Mouse (Mus musculus) erythroblast, adult 5-6 weeks (primary cell): ENCODE results near the gene Tle3. TPM values are rescaled to one million over a fixed set of nuclear protein-coding genes. Genes with fewer than 3 reads are reported as not detected.

Source experiments
- ATAC-seq: replicated peaks from 2 replicates; pipeline ENCODE4 v1.8.0; 2016; ENCODE audit warnings: moderate number of reproducible peaks, mild to moderate bottlenecking, moderate TSS enrichment, inconsistent platforms; ENCODE audit not compliant: poor library complexity, low FRiP score, severe bottlenecking
- total RNA-seq, 2 experiments: library from RNA; stranded (forward) in 1 of 2; stranded (reverse) in 1 of 2; fragments of 150-400 nt in 1 of 2; fragments of 200-764, 138-1000 nt in 1 of 2; gene quantifications; 2 replicates each; pipeline versions ENCODE4 v1.2.3 to v1.2.4; 2015 to 2017; ENCODE audit warnings: low replicate concordance in 2 of 2

Gene Tle3
- total RNA-seq (2015; ENCODE audit: low replicate concordance) = 10.8 and 24.0 TPM in 2 replicates
- 11.6 and 16.6 TPM in 2 replicates for total RNA-seq (2017; ENCODE audit: low replicate concordance)

GRCm38 (mm10) chr9:61371755-61372509 lies at the start of gene Tle3:
Tle3 (plus strand) TSS chr9:61372366.
- ATAC-seq = peak; percentile 83

DNA sequence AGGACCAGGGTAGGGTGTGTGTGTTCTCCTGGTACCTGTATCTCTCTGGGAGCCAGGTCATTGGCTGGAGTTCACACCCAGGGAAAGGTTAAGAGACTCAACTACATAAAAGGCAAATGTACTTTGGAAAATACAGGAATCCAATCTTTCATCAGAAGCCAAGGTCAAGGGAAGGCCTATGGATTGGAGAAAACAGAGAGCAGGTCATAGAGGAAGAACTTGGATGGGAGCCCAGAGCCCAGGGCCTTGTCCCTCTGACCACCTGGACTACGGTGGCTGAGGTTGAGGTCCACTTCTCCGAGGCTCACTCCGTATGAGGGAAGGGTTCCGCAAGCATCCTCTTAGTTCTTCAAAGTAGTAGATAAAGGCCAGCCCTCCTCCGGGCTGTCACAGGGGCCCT lies 48.9 kb upstream of the Tle3 start:
- ATAC-seq = no peak

- no peak for ATAC-seq
Observed at GRCm38 (mm10) chr9:61323879-61324278, 48.3 kb upstream of the Tle3 start.

DNA sequence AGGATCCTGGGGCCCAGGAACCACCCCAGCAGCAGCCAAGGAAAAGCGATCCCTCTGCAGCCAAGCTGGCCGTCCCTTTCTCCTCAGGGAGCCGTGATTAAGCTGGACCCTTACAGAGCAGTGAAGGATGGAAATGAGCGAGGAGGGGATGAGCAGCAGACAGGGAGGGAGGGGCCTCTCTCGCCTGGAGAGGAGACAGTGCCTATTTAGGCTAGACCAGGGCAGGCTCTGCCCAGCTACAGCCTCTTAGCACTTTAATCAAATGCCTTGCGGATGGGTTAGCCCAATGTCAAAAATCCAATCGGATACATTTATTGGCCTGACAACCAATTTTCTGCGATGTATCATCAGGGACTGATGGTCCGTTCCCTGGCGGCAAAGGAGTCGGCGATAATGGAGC lies 47.8 kb upstream of the Tle3 start:
- no peak for ATAC-seq

DNA sequence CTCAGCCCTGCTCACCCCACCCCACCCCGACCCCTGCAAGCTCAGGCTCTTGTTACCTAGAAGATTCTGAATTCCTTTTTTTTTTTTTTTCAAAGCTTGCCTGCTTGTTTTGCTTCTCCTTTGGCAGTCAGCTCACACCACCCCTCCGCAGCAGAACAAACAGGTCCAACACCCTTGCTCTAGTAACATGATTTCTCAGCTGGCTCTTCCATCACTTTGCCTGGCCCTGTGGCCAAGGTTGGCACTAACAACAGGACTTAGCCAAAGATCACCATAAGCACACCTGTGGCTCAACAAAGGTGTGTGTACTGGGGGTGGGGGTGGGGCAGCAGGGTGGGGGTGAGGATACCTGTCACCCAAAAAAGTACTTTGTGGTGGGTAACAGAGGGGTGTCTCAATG lies 47.2 kb upstream of the Tle3 start:
- no peak for ATAC-seq

DNA sequence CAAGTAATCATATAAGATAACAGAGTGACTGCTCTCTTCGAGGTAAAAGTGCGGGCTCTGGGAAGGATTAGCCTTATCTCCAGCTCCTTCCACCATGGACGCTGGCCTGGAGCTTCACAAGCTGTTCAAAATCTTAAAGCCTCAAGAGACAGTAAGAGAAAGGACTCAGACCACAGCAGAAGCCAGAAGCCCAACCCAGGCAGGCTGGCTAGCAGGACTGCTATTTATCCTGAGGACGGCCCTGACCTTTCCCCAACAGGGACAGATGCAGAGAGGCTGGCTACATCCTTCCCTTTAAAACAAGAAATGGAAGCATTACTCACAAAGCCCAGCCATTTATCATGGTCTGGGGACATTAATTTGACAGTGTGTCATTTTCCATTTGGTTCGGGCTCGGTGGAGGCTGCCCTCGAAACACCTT lies 46.2 kb upstream of the Tle3 start:
- ATAC-seq = no peak

DNA sequence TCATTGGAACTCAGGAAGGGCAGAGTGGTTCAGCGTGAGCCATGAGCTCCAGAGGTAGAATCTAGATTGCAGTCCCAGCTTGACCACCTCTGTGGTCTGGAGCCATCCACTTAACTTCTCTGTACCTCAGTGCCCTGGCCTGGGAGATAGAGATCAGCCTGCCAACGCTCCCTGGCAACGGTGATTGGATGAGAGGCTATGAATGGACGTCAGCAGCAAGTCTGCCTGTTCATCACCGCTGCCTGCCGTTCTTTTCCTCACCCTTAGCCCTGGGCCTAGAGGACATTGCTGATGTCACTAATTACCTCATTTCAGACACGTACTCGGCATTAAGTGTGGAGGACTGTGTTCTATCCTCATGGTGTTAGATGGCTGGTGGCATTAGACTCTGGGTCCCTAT lies 45.2 kb upstream of the Tle3 start:
- no peak for ATAC-seq

DNA sequence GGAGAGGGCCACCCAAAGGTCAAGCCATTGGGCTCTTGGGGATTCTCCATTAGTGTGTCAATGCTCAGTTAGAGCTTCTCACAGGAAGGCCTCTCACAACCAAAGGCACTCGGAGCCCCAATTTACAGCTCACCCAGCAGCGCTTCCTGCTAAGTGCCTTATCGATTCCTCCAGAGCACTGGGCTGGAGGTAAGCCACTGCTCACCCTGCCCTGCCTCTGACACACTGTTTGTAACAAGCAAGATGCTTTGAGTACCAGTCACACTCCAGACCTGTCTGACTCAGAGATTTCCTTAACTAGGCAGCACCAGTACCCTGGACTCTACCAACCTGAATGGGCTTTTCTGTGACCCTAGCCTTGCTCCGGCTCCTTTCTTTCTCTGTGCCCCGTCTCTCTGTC lies 44.0 kb upstream of the Tle3 start:
- no peak for ATAC-seq

DNA sequence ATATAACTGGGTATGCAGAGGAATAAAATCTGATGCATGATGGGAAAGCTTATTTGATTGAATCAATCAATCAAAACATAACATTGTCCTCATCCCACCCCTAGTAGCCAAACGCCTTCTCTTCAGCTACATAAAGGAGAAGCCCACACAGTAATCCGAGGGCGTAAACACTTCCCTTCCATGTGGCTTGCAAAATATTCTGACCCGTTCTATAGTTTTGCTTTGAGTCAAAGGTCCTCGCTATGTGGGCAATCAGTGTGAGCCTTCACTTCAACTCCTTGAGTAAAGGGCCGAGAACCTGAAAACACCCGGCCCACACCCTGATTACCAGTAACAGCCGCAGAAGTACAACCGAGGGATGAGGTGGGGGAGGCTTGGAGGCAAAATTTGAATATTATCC lies 41.4 kb upstream of the Tle3 start:
- ATAC-seq = no peak

GRCm38 (mm10) chr9:61332226-61332936 lies 39.8 kb upstream of the Tle3 start:
- no peak for ATAC-seq

GRCm38 (mm10) chr9:61336179-61336578 lies 36.0 kb upstream of the Tle3 start:
- ATAC-seq = no peak

- ATAC-seq = no peak
Observed at GRCm38 (mm10) chr9:61336591-61337587, 35.3 kb upstream of the Tle3 start.

GRCm38 (mm10) chr9:61337665-61338064 lies 34.5 kb upstream of the Tle3 start:
- ATAC-seq = no peak

DNA sequence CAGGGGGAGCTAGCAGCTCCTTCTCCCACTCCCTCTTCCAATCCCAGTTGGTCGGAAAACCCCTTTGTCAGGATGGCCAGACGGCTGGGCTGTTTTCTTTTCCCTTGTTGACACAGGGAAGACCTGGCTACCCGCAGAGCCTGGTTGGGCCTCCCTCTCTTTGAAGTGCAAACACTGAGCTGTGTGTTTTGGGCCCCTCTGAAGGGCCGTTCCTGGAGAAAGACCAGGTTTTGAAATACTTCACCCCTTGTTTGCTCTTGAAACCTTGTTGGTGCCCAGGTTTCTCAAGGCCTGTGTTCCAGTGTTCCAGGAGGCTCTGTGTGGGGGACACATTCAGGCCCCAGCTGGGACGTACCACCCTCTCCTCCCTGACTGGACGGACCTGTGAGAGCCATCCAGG lies 32.9 kb upstream of the Tle3 start:
- ATAC-seq = no peak

- ATAC-seq = no peak
Observed at GRCm38 (mm10) chr9:61340333-61340732, 31.8 kb upstream of the Tle3 start.

- no peak for ATAC-seq
Observed at GRCm38 (mm10) chr9:61342297-61342696, 29.9 kb upstream of the Tle3 start.

- ATAC-seq = no peak
Observed at GRCm38 (mm10) chr9:61344684-61345083, 27.5 kb upstream of the Tle3 start.

- no peak for ATAC-seq
Observed at GRCm38 (mm10) chr9:61347011-61347410, 25.2 kb upstream of the Tle3 start.

GRCm38 (mm10) chr9:61348036-61348435 lies 24.1 kb upstream of the Tle3 start:
- no peak for ATAC-seq

GRCm38 (mm10) chr9:61348616-61349015 lies 23.6 kb upstream of the Tle3 start:
- no peak for ATAC-seq
